Mouse (Mus musculus): Measurements from ENCODE around the gene Tex35.

DNA sequence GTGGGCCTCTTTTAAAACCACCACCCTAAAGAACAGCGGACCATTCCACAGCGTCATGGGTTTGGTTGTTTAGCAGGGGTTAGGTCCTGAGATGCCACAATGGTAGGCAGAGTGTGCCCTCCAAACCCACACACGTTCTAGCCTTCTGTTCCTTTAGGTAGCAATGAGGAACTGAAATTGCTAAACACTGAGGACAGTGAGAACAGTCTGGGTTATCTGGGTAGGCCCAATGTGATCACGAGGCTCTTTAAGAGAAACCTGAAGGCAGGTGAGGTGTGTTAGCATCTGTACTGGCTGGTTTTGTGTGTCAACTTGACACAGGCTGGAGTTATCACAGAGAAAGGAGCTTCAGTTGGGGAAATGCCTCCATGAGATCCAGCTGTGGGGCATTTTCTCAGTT lies 12.9 kb downstream of the Tex35 start:
- TF ChIP-seq POLR2A (IDR thresholded peaks at IDR 0.05; ENCODE audit: low read depth, low read length) = no peak
- TF ChIP-seq CTCF (conservative IDR thresholded peaks at IDR 0.05; ENCODE audit: insufficient read depth, insufficient read length, low read depth, low read length) = no peak
